Mouse (Mus musculus): Measurements from ENCODE around the gene Lcn11.

Lcn11 gene

GRCm38 (mm10) chr2:25828344-25828947 lies 51.6 kb downstream of the Lcn11 start:
- DNase-seq: no peak

All from right cerebral cortex, postnatal 4 days (tissue).